Mouse (Mus musculus) liver, embryonic 16.5 days (tissue): ENCODE measurements at regions not wholly inside any gene's neighbourhood (a gene's known extent, or its start where the extent isn't known, plus 50 kb on each side); places are given as distances from the start of the nearest gene placed in this dataset.

Source experiments
- ATAC-seq: fragments of 200-750 bp; cut with Nextera tagmentation; 2 replicates; pipeline ENCODE4 v1.8.0; 2017; ENCODE audit warnings: low read depth, mild to moderate bottlenecking, moderate number of reproducible peaks, moderate library complexity
- H3K27ac ChIP-seq: fragments of 300-500 bp; sonication (generic); 2 replicates; pipeline ENCODE4 v1.5.1; 2014; ENCODE audit warnings: mild to moderate bottlenecking, low read length
- H3K27me3 ChIP-seq: fragments of 300-500 bp; sonication (generic); 2 replicates; pipeline ENCODE4 v1.6.1; 2014; ENCODE audit warnings: low read depth, low read length, mixed read lengths; ENCODE audit not compliant: control insufficient read depth, insufficient read depth
- H3K36me3 ChIP-seq: fragments of 300-500 bp; sonication (generic); 2 replicates; pipeline ENCODE4 v1.6.1; 2014; ENCODE audit warnings: mild to moderate bottlenecking; ENCODE audit not compliant: control insufficient read depth, insufficient read depth
- H3K4me1 ChIP-seq: fragments of 300-500 bp; sonication (generic); 2 replicates; pipeline ENCODE4 v1.6.1; 2014; ENCODE audit warnings: low read depth, low read length, mixed read lengths; ENCODE audit not compliant: control insufficient read depth
- H3K4me2 ChIP-seq: fragments of 300-500 bp; sonication (generic); 2 replicates; pipeline ENCODE4 v1.6.1; 2014; ENCODE audit warnings: low read depth, low read length, mixed read lengths
- H3K4me3 ChIP-seq: fragments of 300-500 bp; sonication (generic); 2 replicates; pipeline ENCODE4 v1.5.1; 2014; ENCODE audit warnings: low read depth, mild to moderate bottlenecking, low read length
- H3K9ac ChIP-seq: fragments of 300-500 bp; sonication (generic); 2 replicates; pipeline ENCODE4 v1.6.1; 2014; ENCODE audit warnings: low read depth, low read length
- H3K9me3 ChIP-seq: fragments of 300-500 bp; sonication (generic); replicated peaks from 2 replicates; pipeline ENCODE4 v1.6.1; 2016; ENCODE audit warnings: low read length; ENCODE audit not compliant: control insufficient read depth
- WGBS: fragments of 180-500 bp; shearing (Covaris S2); extraction: QIAGEN DNeasy Blood & Tissue Kit; methylation state at CpG from one replicate; pipeline ENCODE4 v1.1.7; 2014; ENCODE audit not compliant: insufficient replicate concordance; 5-methylcytosine and 5-hydroxymethylcytosine counted together

DNA sequence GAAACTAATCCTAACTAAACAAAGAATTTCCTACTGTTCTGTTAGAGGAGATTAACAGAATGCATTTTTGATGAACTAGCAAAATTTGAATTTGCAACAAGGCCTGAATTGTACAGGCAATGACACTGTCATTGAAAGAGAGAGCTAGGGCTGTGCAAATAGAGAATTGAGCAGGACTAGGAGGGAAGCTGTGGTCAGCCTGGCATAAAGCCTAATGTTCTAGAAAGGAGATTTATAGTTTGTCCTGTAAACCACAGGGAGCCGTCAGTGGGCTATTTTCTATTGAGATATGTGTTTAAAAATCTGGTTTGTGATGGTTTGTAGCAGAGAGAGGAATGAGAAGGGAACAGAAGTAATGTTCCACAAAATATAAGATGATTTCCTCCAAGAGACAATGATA lies 317.9 kb downstream of the Aldoart1 start:
- WGBS, result 10% methylated on average over 1 of the region's 1 CpGs
- Histone ChIP-seq H3K27me3 (no peaks in the 10 kb centered on the region), H3K4me2 (no peak overlapping the region), H3K36me3 (no peaks in the 10 kb centered on the region), H3K4me1 (no peaks in the 10 kb centered on the region), H3K9ac (no peak overlapping the region), H3K4me3 (no peak overlapping the region), H3K9me3 (no peaks in the 10 kb centered on the region), H3K27ac (no peak overlapping the region)
- ATAC-seq, result no peak

DNA sequence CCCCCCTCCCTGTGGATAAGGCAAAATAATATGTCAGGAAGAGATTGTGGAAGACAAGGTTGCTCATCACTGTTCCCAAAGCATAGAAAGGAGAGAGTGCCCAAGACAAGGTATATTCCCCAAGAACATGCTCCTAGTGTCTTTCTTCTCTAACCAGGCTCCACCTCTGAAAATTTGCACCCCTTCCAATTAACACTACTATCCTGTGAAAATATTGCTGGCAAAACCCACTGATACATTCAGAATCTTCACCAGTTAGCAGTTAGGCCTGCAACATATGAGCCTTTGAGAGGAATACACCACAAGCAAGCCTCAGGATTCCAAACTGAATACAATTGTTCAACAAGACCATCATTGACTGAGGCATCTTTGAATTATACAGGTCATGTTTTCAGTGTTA lies 323.9 kb upstream of the Tle1 start:
- no peaks in the 10 kb centered on the region for H3K27me3 ChIP-seq
- no peaks in the 10 kb centered on the region for H3K4me1 ChIP-seq
- H3K9me3 ChIP-seq, result no peaks in the 10 kb centered on the region
- no peak overlapping the region for H3K4me3 ChIP-seq
- no peak overlapping the region for H3K4me2 ChIP-seq
- H3K36me3 ChIP-seq, result no peaks in the 10 kb centered on the region
- no peak overlapping the region for H3K27ac ChIP-seq
- H3K9ac ChIP-seq, result no peak overlapping the region
- no peak for ATAC-seq

- Histone ChIP-seq H3K9ac (no peak overlapping the region), H3K27me3 (no peaks in the 10 kb centered on the region), H3K4me3 (no peak overlapping the region), H3K4me1 (no peaks in the 10 kb centered on the region), H3K4me2 (no peak overlapping the region), H3K9me3 (no peaks in the 10 kb centered on the region), H3K27ac (no peak overlapping the region), H3K36me3 (no peaks in the 10 kb centered on the region)
- 21% methylated on average over 1 of the region's 1 CpGs for WGBS
- no peak for ATAC-seq
Observed at GRCm38 (mm10) chr4:72524100-72524499, 323.4 kb upstream of the Tle1 start.

DNA sequence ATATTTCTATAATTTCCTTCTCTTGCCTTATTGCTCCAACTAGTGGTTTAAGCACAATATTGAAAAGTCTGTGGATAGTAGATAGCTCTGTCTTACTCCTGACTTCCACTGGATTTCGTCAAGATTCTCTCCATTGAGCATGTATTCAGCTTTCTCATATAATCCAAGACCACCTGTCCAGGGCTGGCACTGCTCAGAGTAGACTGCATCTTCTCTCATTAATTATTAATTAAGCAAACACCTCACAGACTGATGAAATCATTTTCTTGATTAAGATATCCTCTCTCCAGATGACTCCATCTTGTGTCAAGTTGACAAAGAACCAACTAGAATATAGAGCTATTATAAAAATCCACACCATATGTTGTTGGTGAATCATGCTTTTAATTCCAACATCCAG lies 310.5 kb upstream of the Tle1 start:
- Histone ChIP-seq H3K4me2 (no peak overlapping the region), H3K27me3 (no peaks in the 10 kb centered on the region), H3K27ac (no peak overlapping the region), H3K9ac (no peak overlapping the region), H3K4me1 (no peaks in the 10 kb centered on the region), H3K36me3 (no peaks in the 10 kb centered on the region), H3K9me3 (no peaks in the 10 kb centered on the region), H3K4me3 (no peak overlapping the region)
- WGBS, result 47% methylated on average over 1 of the region's 1 CpGs
- no peak for ATAC-seq

DNA sequence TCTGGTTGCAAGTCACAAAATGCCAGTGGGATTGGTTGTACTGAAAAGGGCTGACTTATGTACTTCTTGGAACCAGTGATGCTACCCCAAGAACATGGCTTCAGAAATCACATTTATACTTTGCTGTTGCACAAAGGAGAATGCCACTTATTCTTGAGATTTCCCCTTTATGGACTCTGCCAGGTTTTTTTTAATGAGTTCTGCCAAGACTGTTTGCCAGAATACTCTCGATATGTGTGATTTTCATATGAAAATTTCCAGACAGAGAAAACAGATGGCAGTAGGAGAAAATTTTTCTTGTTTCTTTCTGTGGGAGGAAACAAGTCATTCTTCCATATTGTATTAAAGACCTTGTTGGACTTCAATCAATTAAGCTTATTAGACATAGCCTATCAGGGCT lies 281.0 kb upstream of the Tle1 start:
- Histone ChIP-seq H3K36me3 (no peaks in the 10 kb centered on the region), H3K27me3 (no peaks in the 10 kb centered on the region), H3K27ac (no peak overlapping the region), H3K4me3 (no peak overlapping the region), H3K4me2 (no peak overlapping the region), H3K9me3 (no peaks in the 10 kb centered on the region), H3K9ac (no peak overlapping the region), H3K4me1 (no peaks in the 10 kb centered on the region)
- no peak for ATAC-seq
- 55% methylated on average over 1 of the region's 1 CpGs for WGBS

- 48% methylated on average over 3 of the region's 3 CpGs for WGBS
- Histone ChIP-seq H3K9me3 (no peaks in the 10 kb centered on the region), H3K36me3 (no peaks in the 10 kb centered on the region), H3K27ac (no peak overlapping the region), H3K4me3 (no peak overlapping the region), H3K9ac (no peak overlapping the region), H3K4me2 (no peak overlapping the region), H3K4me1 (no peaks in the 10 kb centered on the region), H3K27me3 (no peaks in the 10 kb centered on the region)
- no peak for ATAC-seq
Observed at GRCm38 (mm10) chr4:72480535-72480934, 279.8 kb upstream of the Tle1 start.

GRCm38 (mm10) chr4:72469236-72469875 lies 268.6 kb upstream of the Tle1 start:
- no peak overlapping the region for H3K9ac ChIP-seq
- H3K36me3 ChIP-seq, result no peaks in the 10 kb centered on the region
- H3K4me2 ChIP-seq, result no peak overlapping the region
- H3K27ac ChIP-seq, result no peak overlapping the region
- H3K4me3 ChIP-seq, result no peak overlapping the region
- ATAC-seq, result no peak
- no peaks in the 10 kb centered on the region for H3K27me3 ChIP-seq
- H3K4me1 ChIP-seq, result no peaks in the 10 kb centered on the region
- H3K9me3 ChIP-seq, result no peaks in the 10 kb centered on the region
- WGBS, result 56% methylated on average over 1 of the region's 1 CpGs

GRCm38 (mm10) chr4:72444177-72444770 lies 243.6 kb upstream of the Tle1 start:
- no peaks in the 10 kb centered on the region for H3K9me3 ChIP-seq
- H3K27ac ChIP-seq, result no peak overlapping the region
- H3K4me3 ChIP-seq, result no peak overlapping the region
- H3K27me3 ChIP-seq, result no peaks in the 10 kb centered on the region
- ATAC-seq, result no peak
- no peaks in the 10 kb centered on the region for H3K4me1 ChIP-seq
- H3K36me3 ChIP-seq, result no peaks in the 10 kb centered on the region
- H3K9ac ChIP-seq, result no peak overlapping the region
- H3K4me2 ChIP-seq, result no peak overlapping the region

GRCm38 (mm10) chr4:72437367-72437766 lies 236.6 kb upstream of the Tle1 start:
- no peak overlapping the region for H3K9ac ChIP-seq

More at GRCm38 (mm10) chr4:72437367-72437766, 236.6 kb upstream of the Tle1 start:
- ATAC-seq, result no peak
- Histone ChIP-seq H3K27me3 (no peaks in the 10 kb centered on the region), H3K27ac (no peak overlapping the region), H3K4me2 (no peak overlapping the region), H3K4me1 (no peaks in the 10 kb centered on the region), H3K4me3 (no peak overlapping the region), H3K9me3 (no peaks in the 10 kb centered on the region), H3K36me3 (no peaks in the 10 kb centered on the region)
